ENCODE assay signal across 8 mouse cellular contexts in genomic region chr2:91071059-91071458, GRCm38 (mm10). TPM values are rescaled to one million over a fixed set of nuclear protein-coding genes. Genes with fewer than 3 reads are reported as not detected.
DNase-seq lines count a peak whose midpoint lies in the region; ATAC-seq and TF ChIP-seq lines count a peak whose summit lies in the region.

No protein-coding gene starts in this region.

- peaks cover 20% of the 10 kb centered on the region for H3K4me1 ChIP-seq in cerebellum, adult 2 months (ENCODE audit: control insufficient read depth, insufficient read depth, low read length)
- peaks cover 15% of the 10 kb centered on the region for H3K4me1 ChIP-seq in neural tube, embryonic 11.5 days (ENCODE audit: control insufficient read depth, insufficient read depth, low read length)
- H3K4me1 ChIP-seq in limb, embryonic 11.5 days (ENCODE audit: control insufficient read depth, insufficient read depth, low read length) = peaks cover 15% of the 10 kb centered on the region
- peaks cover 17% of the 10 kb centered on the region for H3K4me1 ChIP-seq in stomach, embryonic 14.5 days (ENCODE audit: control insufficient read depth, insufficient read depth, low read length)

- DNase-seq in cerebellum, adult 2 months = peak in 1 of 2 experiments; percentile 26
- no peak for DNase-seq in cerebellum, postnatal 10 days
- no peak for DNase-seq in neural tube, embryonic 11.5 days (ENCODE audit: low spot score)
- DNase-seq in neural tube, embryonic 10.5 days (ENCODE audit: extremely low spot score, low spot score) = no peak
- DNase-seq in limb, embryonic 11.5 days (ENCODE audit: low spot score) = peak; percentile 32
- no peak for DNase-seq in adrenal gland, adult 18-20 months (ENCODE audit: low spot score in 2 of 2)
- no peak for DNase-seq in lung, postnatal 14 days

- H3K36me3 ChIP-seq in neural tube, embryonic 11.5 days (ENCODE audit: control insufficient read depth, insufficient read depth, low read length) = no peaks in the 10 kb centered on the region
- H3K36me3 ChIP-seq in limb, embryonic 11.5 days (ENCODE audit: control insufficient read depth, insufficient read depth, low read length) = peaks cover 4% of the 10 kb centered on the region
- H3K36me3 ChIP-seq in stomach, embryonic 14.5 days (ENCODE audit: control insufficient read depth, insufficient read depth, low read length) = no peaks in the 10 kb centered on the region

- TF ChIP-seq CTCF in cerebellum, adult 2 months (IDR thresholded peaks at IDR 0.05; ENCODE audit: borderline replicate concordance, insufficient read depth, low read depth, low read length) = no peak

- no peaks in the 10 kb centered on the region for H3K9me3 ChIP-seq in neural tube, embryonic 11.5 days (ENCODE audit: control insufficient read depth, low read length)
- no peaks in the 10 kb centered on the region for H3K9me3 ChIP-seq in limb, embryonic 11.5 days (ENCODE audit: control insufficient read depth, low read length)
- H3K9me3 ChIP-seq in stomach, embryonic 14.5 days (ENCODE audit: control insufficient read depth, low read depth, low read length) = no peaks in the 10 kb centered on the region

- peak overlapping the region; percentile 85 for H3K4me2 ChIP-seq in neural tube, embryonic 11.5 days (ENCODE audit: low read depth)
- H3K4me2 ChIP-seq in limb, embryonic 11.5 days (ENCODE audit: low read depth, severe bottlenecking) = peak overlapping the region; percentile 88
- H3K4me2 ChIP-seq in stomach, embryonic 14.5 days (replicated peaks; ENCODE audit: low read depth, low read length) = peak overlapping the region; percentile 78

- 0 out of 2 replicates have a peak, but pooled peaks have one; percentile 4 for ATAC-seq in neural tube, embryonic 11.5 days (ENCODE audit: insufficient read depth, low FRiP score, low TSS enrichment)
- peak; percentile 12; the same call in 1 of the 2 replicates for ATAC-seq in limb, embryonic 11.5 days (ENCODE audit: insufficient number of reproducible peaks, low FRiP score, low TSS enrichment, low read depth)
- no peak for ATAC-seq in stomach, embryonic 14.5 days (ENCODE audit: insufficient number of reproducible peaks, insufficient read depth, low FRiP score, low read depth)

- H3K27me3 ChIP-seq in cerebellum, adult 2 months (ENCODE audit: control insufficient read depth, insufficient read depth, low read length) = no peaks in the 10 kb centered on the region
- no peaks in the 10 kb centered on the region for H3K27me3 ChIP-seq in neural tube, embryonic 11.5 days (ENCODE audit: control insufficient read depth, insufficient read depth, low read length)
- H3K27me3 ChIP-seq in limb, embryonic 11.5 days (ENCODE audit: control insufficient read depth, insufficient read depth, low read length) = no peaks in the 10 kb centered on the region
- no peaks in the 10 kb centered on the region for H3K27me3 ChIP-seq in stomach, embryonic 14.5 days (ENCODE audit: control insufficient read depth, insufficient read depth, low read length)

- peak overlapping the region; percentile 41 for H3K4me3 ChIP-seq in cerebellum, adult 2 months (replicated peaks; ENCODE audit: insufficient read depth, low read depth, low read length)
- peak overlapping the region; percentile 66 for H3K4me3 ChIP-seq in neural tube, embryonic 11.5 days (ENCODE audit: low read depth, low read length)
- H3K4me3 ChIP-seq in limb, embryonic 11.5 days (ENCODE audit: low read depth, low read length) = peak overlapping the region; percentile 58; the same call in 1 of the 2 replicates
- H3K4me3 ChIP-seq in stomach, embryonic 14.5 days (ENCODE audit: low read depth, low read length) = peak overlapping the region; percentile 60

- WGBS in cerebellum, adult 2 months = 79% methylated on average over 10 of the region's 10 CpGs
- WGBS in neural tube, embryonic 11.5 days = 85% methylated on average over 10 of the region's 10 CpGs
- WGBS in limb, embryonic 11.5 days = 81% methylated on average over 10 of the region's 10 CpGs
- 81% methylated on average over 10 of the region's 10 CpGs for WGBS in stomach, embryonic 14.5 days

- no peak for TF ChIP-seq POLR2A in cerebellum, adult 2 months (IDR thresholded peaks at IDR 0.05; ENCODE audit: borderline replicate concordance, insufficient read depth, low read length)

- peak overlapping the region; percentile 16; the same call in 1 of the 2 replicates for H3K27ac ChIP-seq in cerebellum, adult 2 months (ENCODE audit: insufficient read depth, low read length)
- H3K27ac ChIP-seq in neural tube, embryonic 11.5 days (ENCODE audit: low read depth, low read length) = peak overlapping the region; percentile 57; the same call in 1 of the 2 replicates
- H3K27ac ChIP-seq in limb, embryonic 11.5 days (replicated peaks; ENCODE audit: low read depth, low read length) = peak overlapping the region; percentile 68
- H3K27ac ChIP-seq in stomach, embryonic 14.5 days (ENCODE audit: low read length) = peak overlapping the region; percentile 79; the same call in 1 of the 2 replicates

- peak overlapping the region; percentile 72 for H3K9ac ChIP-seq in neural tube, embryonic 11.5 days (ENCODE audit: low read length)
- H3K9ac ChIP-seq in limb, embryonic 11.5 days (ENCODE audit: low read length) = peak overlapping the region; percentile 63
- H3K9ac ChIP-seq in stomach, embryonic 14.5 days (replicated peaks; ENCODE audit: low read depth, low read length) = no peak overlapping the region

RNA-seq across cellular contexts. Expression of gene Slc39a13, which starts 0.8 kb away (rescaled TPM):
- polyA plus RNA-seq in cerebellum, adult 2 months (2012; rRNA removed) = 93.3 and 97.7 TPM in 2 replicates
- 21.9 and 27.6 TPM in 2 replicates for polyA plus RNA-seq in neural tube, embryonic 11.5 days (2014; fragmentation: Nextera tagmentation; extraction: Ambion mirVana)
- polyA plus RNA-seq in limb, embryonic 11.5 days (2014; fragmentation: Nextera tagmentation; extraction: Ambion mirVana) = 27.1 and 29.8 TPM in 2 replicates
- polyA plus RNA-seq in stomach, embryonic 14.5 days (2014; fragmentation: Nextera tagmentation; extraction: Ambion mirVana) = 42.8 and 45.8 TPM in 2 replicates
- 10 to 100 TPM; 25.1 to 30.4 TPM for total RNA-seq in adrenal gland, adult 18-20 months (2021)

RNA-seq across cellular contexts. Expression of gene Spi1, which starts 11.1 kb away (rescaled TPM):
- 3.3 and 4.1 TPM in 2 replicates for polyA plus RNA-seq in cerebellum, adult 2 months (2012; rRNA removed)
- 2.8 and 4.2 TPM in 2 replicates for polyA plus RNA-seq in neural tube, embryonic 11.5 days (2014; fragmentation: Nextera tagmentation; extraction: Ambion mirVana)
- polyA plus RNA-seq in limb, embryonic 11.5 days (2014; fragmentation: Nextera tagmentation; extraction: Ambion mirVana) = 1.9 and 2.4 TPM in 2 replicates
- 6.0 and 6.1 TPM in 2 replicates for polyA plus RNA-seq in stomach, embryonic 14.5 days (2014; fragmentation: Nextera tagmentation; extraction: Ambion mirVana)
- total RNA-seq in adrenal gland, adult 18-20 months (2021) = 1 to 10 TPM; 5.3 to 9.9 TPM

RNA-seq across cellular contexts. Expression of gene Psmc3, which starts 17.2 kb away (rescaled TPM):
- polyA plus RNA-seq in cerebellum, adult 2 months (2012; rRNA removed) = 194 and 199 TPM in 2 replicates
- polyA plus RNA-seq in neural tube, embryonic 11.5 days (2014; fragmentation: Nextera tagmentation; extraction: Ambion mirVana) = 387 and 389 TPM in 2 replicates
- polyA plus RNA-seq in limb, embryonic 11.5 days (2014; fragmentation: Nextera tagmentation; extraction: Ambion mirVana) = 433 and 440 TPM in 2 replicates
- 302 and 313 TPM in 2 replicates for polyA plus RNA-seq in stomach, embryonic 14.5 days (2014; fragmentation: Nextera tagmentation; extraction: Ambion mirVana)
- 100 to 1,000 TPM; 197 to 212 TPM for total RNA-seq in adrenal gland, adult 18-20 months (2021)

RNA-seq across cellular contexts. Expression of gene Rapsn, which starts 35.6 kb away (rescaled TPM):
- polyA plus RNA-seq in cerebellum, adult 2 months (2012; rRNA removed) = 1.0 and 1.5 TPM in 2 replicates
- 3.7 and 5.5 TPM in 2 replicates for polyA plus RNA-seq in neural tube, embryonic 11.5 days (2014; fragmentation: Nextera tagmentation; extraction: Ambion mirVana)
- polyA plus RNA-seq in limb, embryonic 11.5 days (2014; fragmentation: Nextera tagmentation; extraction: Ambion mirVana) = 2.7 and 4.4 TPM in 2 replicates
- 1.3 and 1.6 TPM in 2 replicates for polyA plus RNA-seq in stomach, embryonic 14.5 days (2014; fragmentation: Nextera tagmentation; extraction: Ambion mirVana)
- 1 to 10 TPM in 1 of 2 experiments, under 1 TPM in 1; 0.93 to 1.6 TPM for total RNA-seq in adrenal gland, adult 18-20 months (2021)

RNA-seq across cellular contexts. Expression of gene Mybpc3, which starts 46.9 kb away (rescaled TPM):
- polyA plus RNA-seq in cerebellum, adult 2 months (2012; rRNA removed) = 39.6 and 51.4 TPM in 2 replicates
- polyA plus RNA-seq in neural tube, embryonic 11.5 days (2014; fragmentation: Nextera tagmentation; extraction: Ambion mirVana) = 0.11 and 0.49 TPM in 2 replicates
- polyA plus RNA-seq in limb, embryonic 11.5 days (2014; fragmentation: Nextera tagmentation; extraction: Ambion mirVana) = 0.11 and 0.29 TPM in 2 replicates
- 0.35 and 0.42 TPM in 2 replicates for polyA plus RNA-seq in stomach, embryonic 14.5 days (2014; fragmentation: Nextera tagmentation; extraction: Ambion mirVana)
- total RNA-seq in adrenal gland, adult 18-20 months (2021) = under 1 TPM; 0.07 to 0.19 TPM

Comparison
In these comparisons a context has a peak if more than half of its experiments do, and no peak if none do; other contexts are left out.
1. H3K27ac ChIP-seq: peak in every context shown above with its lines; median percentile 79 in stomach, embryonic 14.5 days; 68 in limb, embryonic 11.5 days; 57 in neural tube, embryonic 11.5 days; 16 in cerebellum, adult 2 months.